Mouse (Mus musculus) lung, postnatal 0 days (tissue): ENCODE data around the gene Adamts17.

ENCODE experiments used
- CTCF ChIP-seq: IDR thresholded peaks from 2 replicates; pipeline ENCODE4 v1.5.1; 2016; ENCODE audit warnings: antibody characterized with exemption, mild to moderate bottlenecking
- EP300 ChIP-seq: IDR thresholded peaks from 2 replicates; pipeline ENCODE4 v1.6.1; 2016; ENCODE audit warnings: antibody characterized with exemption, mild to moderate bottlenecking, control low read depth

DNA sequence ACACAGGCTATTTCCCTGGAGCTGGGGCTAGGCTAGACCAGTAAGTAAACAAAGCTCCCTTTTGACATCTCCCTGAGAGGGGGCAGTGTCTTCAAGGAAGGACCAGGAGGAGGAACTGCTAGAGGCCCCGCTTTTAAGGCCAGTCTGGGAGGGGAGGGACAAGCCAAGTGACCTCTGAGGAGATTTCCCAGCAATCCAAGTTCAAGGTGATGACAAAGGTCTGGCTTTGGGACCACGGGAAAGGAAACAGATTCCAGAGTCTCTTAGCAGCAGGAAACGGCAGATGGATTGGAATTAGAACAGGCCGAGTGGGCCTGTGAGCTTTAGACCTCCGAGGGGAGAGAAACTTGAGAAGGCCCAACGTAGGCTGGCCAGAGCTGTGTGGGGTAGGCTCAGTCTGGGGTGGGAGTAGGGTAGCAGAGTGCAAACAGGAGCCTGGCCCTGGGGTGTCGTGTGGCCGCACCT lies 116.0 kb downstream of the Adamts17 start:
- TF ChIP-seq CTCF (no peak; the same call in 1 of the 2 replicates), EP300 (no peak)
